Mouse (Mus musculus): ENCODE measurements around the gene Mbnl3. TPM values are rescaled to one million over a fixed set of nuclear protein-coding genes. Genes with fewer than 3 reads are reported as not detected.

Mbnl3 gene
- total and polyA plus RNA-seq, 3 experiments: 6.6 to 14.4 (median 11.8) TPM

- no peak for DNase-seq (ENCODE audit: extremely low read depth)
- H3K4me2 ChIP-seq (ENCODE audit: insufficient read depth, low read depth, poor library complexity, severe bottlenecking): no peak overlapping the region
These were observed 66.3 kb downstream of the Mbnl3 start for GRCm38 (mm10) chrX:51140055-51140454.

GRCm38 (mm10) chrX:51131325-51131724, 75.0 kb downstream of the Mbnl3 start:
- Histone ChIP-seq H3K4me1 (ENCODE audit: control insufficient read depth in 1 of 2, insufficient read depth in 2 of 2) (no peaks in the 10 kb centered on the region), H3K36me3 (replicated peaks in 1 of 2; ENCODE audit: control insufficient read depth in 1 of 2, insufficient read depth in 1 of 2, low read length in 1 of 2) (peaks cover 0 to 3% of the 10 kb centered on the region in 2 experiments), H3K27ac (ENCODE audit: insufficient read depth, low read depth) (no peak overlapping the region), H3K9ac (ENCODE audit: insufficient read depth, low read depth) (no peak overlapping the region), H3K4me2 (ENCODE audit: insufficient read depth, low read depth, poor library complexity, severe bottlenecking) (no peak overlapping the region), H3K4me3 (replicated peaks in 1 of 3; ENCODE audit: low read depth in 2 of 3, low read length in 2 of 3, poor library complexity in 1 of 3) (no peak overlapping the region), H3K9me3 (replicated peaks; ENCODE audit: low read length) (no peaks in the 10 kb centered on the region), H3K27me3 (replicated peaks) (no peaks in the 10 kb centered on the region), H3K79me2 (replicated peaks; ENCODE audit: control insufficient read depth, extremely low read depth, insufficient read depth, poor library complexity, severe bottlenecking) (no peaks in the 10 kb centered on the region)
- TF ChIP-seq MAZ (IDR thresholded peaks at IDR 0.05; ENCODE audit: low read depth, low read length): no peak
- no peak for TF ChIP-seq NRF1 (IDR thresholded peaks at IDR 0.05; ENCODE audit: low read depth, low read length)
- TF ChIP-seq USF1 (IDR thresholded peaks at IDR 0.05; ENCODE audit: low read depth, low read length): no peak
- TF ChIP-seq KAT2A (IDR thresholded peaks at IDR 0.05; ENCODE audit: insufficient replicate concordance, low read length): no peak
- TF ChIP-seq MAFK (IDR thresholded peaks at IDR 0.05; ENCODE audit: insufficient replicate concordance, low read length): no peak
- TF ChIP-seq IRF4 (IDR thresholded peaks at IDR 0.05; ENCODE audit: low read depth, low read length): no peak
- in situ Hi-C loops (cut with MboI; ENCODE audit: low pct_ligation_motif_present, low pct_unique_long_range_greater_than_20kb, low sequenced_read_pairs): no loop called here
- dilution Hi-C loops (cut with MboI; ENCODE audit: extremely low pct_ligation_motif_present, extremely low pct_unique_long_range_greater_than_20kb, low sequenced_read_pairs): no loop called here
- DNase-seq (ENCODE audit: extremely low read depth): no peak

More at GRCm38 (mm10) chrX:51140055-51140454, 66.3 kb downstream of the Mbnl3 start:
- H3K4me3 ChIP-seq (replicated peaks in 1 of 3; ENCODE audit: low read depth in 2 of 3, low read length in 2 of 3, poor library complexity in 1 of 3): no peak overlapping the region
- no peak overlapping the region for H3K9ac ChIP-seq (ENCODE audit: insufficient read depth, low read depth)
- peaks cover 0 to 2% of the 10 kb centered on the region in 2 experiments for H3K36me3 ChIP-seq (replicated peaks in 1 of 2; ENCODE audit: control insufficient read depth in 1 of 2, insufficient read depth in 1 of 2, low read length in 1 of 2)
- H3K27me3 ChIP-seq (replicated peaks): no peaks in the 10 kb centered on the region
- in situ Hi-C loops (cut with MboI; ENCODE audit: low pct_ligation_motif_present, low pct_unique_long_range_greater_than_20kb, low sequenced_read_pairs): no loop called here
- TF ChIP-seq KAT2A (IDR thresholded peaks at IDR 0.05; ENCODE audit: insufficient replicate concordance, low read length) (no peak), HCFC1 (IDR thresholded peaks at IDR 0.05; ENCODE audit: low read depth, low read length) (no peak), TBP (conservative IDR thresholded peaks at IDR 0.05; ENCODE audit: low read depth, low read length) (no peak), USF1 (IDR thresholded peaks at IDR 0.05; ENCODE audit: low read depth, low read length) (no peak), NRF1 (IDR thresholded peaks at IDR 0.05; ENCODE audit: low read depth, low read length) (no peak), MXI1 (IDR thresholded peaks at IDR 0.05; ENCODE audit: low read depth, low read length) (no peak), ZNF384 (IDR thresholded peaks at IDR 0.05; ENCODE audit: low read depth, low read length) (no peak), NELFE (IDR thresholded peaks at IDR 0.05; ENCODE audit: low read depth, low read length) (no peak), TCF12 (IDR thresholded peaks at IDR 0.05; ENCODE audit: low read depth, low read length) (no peak), E2F4 (IDR thresholded peaks at IDR 0.05; ENCODE audit: insufficient replicate concordance, low read depth, low read length) (no peak), MAX (IDR thresholded peaks at IDR 0.05; ENCODE audit: low read length) (no peak), RAD21 (IDR thresholded peaks at IDR 0.05; ENCODE audit: low read depth, low read length) (no peak)
- no peak overlapping the region for H3K27ac ChIP-seq (ENCODE audit: insufficient read depth, low read depth)
- no peaks in the 10 kb centered on the region for H3K4me1 ChIP-seq (ENCODE audit: control insufficient read depth in 1 of 2, insufficient read depth in 2 of 2)
- H3K79me2 ChIP-seq (replicated peaks; ENCODE audit: control insufficient read depth, extremely low read depth, insufficient read depth, poor library complexity, severe bottlenecking): no peaks in the 10 kb centered on the region
- no peaks in the 10 kb centered on the region for H3K9me3 ChIP-seq (replicated peaks; ENCODE audit: low read length)
- dilution Hi-C loops (cut with MboI; ENCODE audit: extremely low pct_ligation_motif_present, extremely low pct_unique_long_range_greater_than_20kb, low sequenced_read_pairs): no loop called here

All from CH12.LX (cell line).